Mouse (Mus musculus) adrenal gland, adult 8-10 months (tissue): ENCODE results near the gene C130050O18Rik. TPM values are rescaled to one million over a fixed set of nuclear protein-coding genes. Genes with fewer than 3 reads are reported as not detected.

Experiments
- DNase-seq: peaks from one replicate; pipeline ENCODE4 v3.0.0; 2022
- total RNA-seq, 4 experiments: library from RNA; stranded (reverse); gene quantifications; 2 replicates each; pipeline ENCODE4 v1.2.4; 2022

The C130050O18Rik gene
- 1 to 10 TPM in 3 of 4 experiments, under 1 TPM in 1; 0.94 to 1.4 (median 1.2) TPM for total RNA-seq

- no peak for DNase-seq
Observed at GRCm38 (mm10) chr5:139404801-139405401, at the start of gene C130050O18Rik. C130050O18Rik (plus strand) TSS chr5:139405280.

GRCm38 (mm10) chr5:139358653-139359052 lies 46.4 kb upstream of the C130050O18Rik start:
- no peak for DNase-seq

- DNase-seq, result no peak
Observed at GRCm38 (mm10) chr5:139359244-139359643, 45.8 kb upstream of the C130050O18Rik start.

GRCm38 (mm10) chr5:139363858-139364257 lies 41.2 kb upstream of the C130050O18Rik start:
- no peak for DNase-seq

GRCm38 (mm10) chr5:139364260-139364910 lies 40.7 kb upstream of the C130050O18Rik start:
- peak; percentile 71 for DNase-seq

GRCm38 (mm10) chr5:139364911-139365571 lies 40.0 kb upstream of the C130050O18Rik start:
- DNase-seq, result no peak

- DNase-seq, result no peak
Observed at GRCm38 (mm10) chr5:139365827-139366226, 39.3 kb upstream of the C130050O18Rik start.

- no peak for DNase-seq
Observed at GRCm38 (mm10) chr5:139366484-139366883, 38.6 kb upstream of the C130050O18Rik start.

- no peak for DNase-seq
Observed at GRCm38 (mm10) chr5:139367884-139368458, 37.1 kb upstream of the C130050O18Rik start.

GRCm38 (mm10) chr5:139368638-139369320 lies 36.3 kb upstream of the C130050O18Rik start:
- no peak for DNase-seq

GRCm38 (mm10) chr5:139370336-139370735 lies 34.7 kb upstream of the C130050O18Rik start:
- no peak for DNase-seq

GRCm38 (mm10) chr5:139371118-139371517 lies 34.0 kb upstream of the C130050O18Rik start:
- no peak for DNase-seq

- DNase-seq, result peak; percentile 91
Observed at GRCm38 (mm10) chr5:139371631-139372401, 33.3 kb upstream of the C130050O18Rik start.

GRCm38 (mm10) chr5:139373126-139373525 lies 32.0 kb upstream of the C130050O18Rik start:
- DNase-seq, result no peak

- no peak for DNase-seq
Observed at GRCm38 (mm10) chr5:139373889-139374444, 31.1 kb upstream of the C130050O18Rik start.

- no peak for DNase-seq
Observed at GRCm38 (mm10) chr5:139374841-139375240, 30.2 kb upstream of the C130050O18Rik start.

GRCm38 (mm10) chr5:139377468-139378270 lies 27.4 kb upstream of the C130050O18Rik start, which contains the start of gene Gpr146:
Gpr146 (plus strand) TSS chr5:139377697.
- peak; percentile 76 for DNase-seq

- DNase-seq, result no peak
Observed at GRCm38 (mm10) chr5:139378271-139378556, 26.9 kb upstream of the C130050O18Rik start.

GRCm38 (mm10) chr5:139378986-139379629 lies 26.0 kb upstream of the C130050O18Rik start:
- DNase-seq, result peak; percentile 85

GRCm38 (mm10) chr5:139379771-139380384 lies 25.2 kb upstream of the C130050O18Rik start:
- DNase-seq, result no peak
